Comparison of ENCODE assay signal across 8 mouse cellular contexts in the genomic region with DNA sequence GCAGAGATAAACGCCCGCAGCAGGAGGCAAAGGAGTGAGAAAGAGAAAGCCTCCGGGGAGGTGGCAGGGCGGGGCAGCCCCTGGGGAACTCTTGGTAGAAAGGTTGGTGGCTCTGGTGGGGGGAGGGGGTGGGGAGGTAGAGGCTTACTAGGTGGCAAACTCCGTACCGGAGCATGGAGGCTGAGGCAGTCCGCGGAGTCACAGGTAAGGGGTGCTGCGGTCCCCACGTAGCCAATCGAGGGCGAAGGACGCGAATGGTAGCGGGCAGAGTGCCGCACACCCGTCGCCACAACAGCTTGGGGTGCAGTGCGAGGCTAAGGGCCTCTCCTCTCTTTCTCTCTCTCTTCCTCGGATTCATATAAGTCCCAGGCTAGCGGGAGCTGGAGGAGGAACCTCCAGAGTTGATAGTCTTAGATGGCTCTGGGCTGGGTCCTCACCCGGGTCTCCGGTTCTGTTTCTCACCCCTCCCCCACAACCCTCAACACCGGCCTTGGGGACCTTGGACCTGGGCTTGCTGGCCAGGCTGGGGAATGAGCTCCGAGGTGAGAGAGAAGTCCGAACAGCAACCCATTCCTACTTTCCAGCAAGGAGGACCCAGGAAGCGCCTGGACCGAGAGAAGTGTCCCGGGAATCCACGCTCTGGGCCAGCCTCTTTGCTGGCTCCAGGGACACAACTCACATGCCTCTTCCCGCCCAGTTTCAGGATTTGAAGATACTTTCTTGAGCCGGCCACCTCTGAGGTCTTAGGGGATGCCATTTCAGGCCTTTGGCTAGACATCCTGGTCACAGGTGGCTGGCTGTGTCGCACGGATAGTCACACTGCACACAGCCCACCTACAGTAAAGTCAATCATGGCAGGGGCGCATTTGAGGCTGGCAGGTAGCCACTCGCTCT. TPM values are rescaled to one million over a fixed set of nuclear protein-coding genes. Genes with fewer than 3 reads are reported as not detected.
DNase-seq lines count a peak whose midpoint lies in the region; ATAC-seq and TF ChIP-seq lines count a peak whose summit lies in the region.

No protein-coding gene starts in this region.

- no peak for ATAC-seq in forebrain, postnatal 0 days
- ATAC-seq in midbrain, embryonic 13.5 days = no peak

- H3K27ac ChIP-seq in ES-Bruce4 (ENCODE audit: insufficient read depth, low read length) = peak overlapping the region; percentile 52
- no peak overlapping the region for H3K27ac ChIP-seq in forebrain, postnatal 0 days (ENCODE audit: low read depth, low read length)
- H3K27ac ChIP-seq in midbrain, embryonic 13.5 days = no peak overlapping the region

- TF ChIP-seq CTCF in ES-Bruce4 (IDR thresholded peaks at IDR 0.05; ENCODE audit: low read depth, low read length) = no peak
- no peak for TF ChIP-seq CTCF in forebrain, postnatal 0 days (IDR thresholded peaks at IDR 0.05; ENCODE audit: low read depth)

- DNase-seq in adrenal gland, postnatal 10 days = peak; percentile 30
- no peak for DNase-seq in adrenal gland, postnatal 4 days (ENCODE audit: low spot score in 2 of 2)
- DNase-seq in forebrain, postnatal 0 days = no peak
- DNase-seq in kidney, postnatal 4 days = peak; percentile 36 to 58
- DNase-seq in thymus, postnatal 25 days = peak; percentile 79
- DNase-seq in adipocyte (ENCODE audit: low spot score) = no peak

- H3K4me1 ChIP-seq in ES-Bruce4 (ENCODE audit: control insufficient read depth, insufficient read depth, low read length) = peaks cover 3% of the 10 kb centered on the region
- H3K4me1 ChIP-seq in forebrain, postnatal 0 days (ENCODE audit: insufficient read depth) = peaks cover 7% of the 10 kb centered on the region; the same call in 1 of the 2 replicates
- H3K4me1 ChIP-seq in midbrain, embryonic 13.5 days (replicated peaks) = peaks cover 15% of the 10 kb centered on the region

- peak overlapping the region; percentile 55 for H3K4me2 ChIP-seq in forebrain, postnatal 0 days (ENCODE audit: low read depth)
- H3K4me2 ChIP-seq in midbrain, embryonic 13.5 days (replicated peaks) = peak overlapping the region; percentile 57

- no peaks in the 10 kb centered on the region for H3K36me3 ChIP-seq in ES-Bruce4 (ENCODE audit: control insufficient read depth, insufficient read depth, low read length, poor library complexity, severe bottlenecking)
- H3K36me3 ChIP-seq in forebrain, postnatal 0 days (ENCODE audit: insufficient read depth) = no peaks in the 10 kb centered on the region
- H3K36me3 ChIP-seq in midbrain, embryonic 13.5 days = no peaks in the 10 kb centered on the region

- no peaks in the 10 kb centered on the region for H3K9me3 ChIP-seq in ES-Bruce4 (replicated peaks; ENCODE audit: control insufficient read depth, insufficient read depth, low read length, poor library complexity, severe bottlenecking)
- H3K9me3 ChIP-seq in forebrain, postnatal 0 days (ENCODE audit: low read length) = no peaks in the 10 kb centered on the region
- H3K9me3 ChIP-seq in midbrain, embryonic 13.5 days = no peaks in the 10 kb centered on the region

- H3K27me3 ChIP-seq in ES-Bruce4 (ENCODE audit: control insufficient read depth, insufficient read depth, low read length, poor library complexity, severe bottlenecking) = no peaks in the 10 kb centered on the region
- no peaks in the 10 kb centered on the region; the same call in none of the 2 replicates for H3K27me3 ChIP-seq in forebrain, postnatal 0 days (ENCODE audit: insufficient read depth, low read length)
- H3K27me3 ChIP-seq in midbrain, embryonic 13.5 days = peaks cover 22% of the 10 kb centered on the region

- 7% methylated on average over 36 of the region's 36 CpGs for WGBS in forebrain, postnatal 0 days
- 5% methylated on average over 36 of the region's 36 CpGs for WGBS in midbrain, embryonic 13.5 days

- peak; percentile 72 for TF ChIP-seq EP300 in ES-Bruce4 (IDR thresholded peaks at IDR 0.05; ENCODE audit: insufficient read depth, low read depth, low read length)

- H3K4me3 ChIP-seq in ES-Bruce4 (ENCODE audit: low read depth, low read length) = peak overlapping the region; percentile 66
- H3K4me3 ChIP-seq in forebrain, postnatal 0 days (ENCODE audit: low read depth, low read length) = peak overlapping the region; percentile 16
- peak overlapping the region; percentile 25 for H3K4me3 ChIP-seq in midbrain, embryonic 13.5 days (replicated peaks)

- TF ChIP-seq POLR2A in ES-Bruce4 (IDR thresholded peaks at IDR 0.05; ENCODE audit: insufficient read depth, low read length) = no peak

- peak overlapping the region; percentile 45 for H3K9ac ChIP-seq in ES-Bruce4 (ENCODE audit: low read depth, poor library complexity, severe bottlenecking)
- no peak overlapping the region for H3K9ac ChIP-seq in forebrain, postnatal 0 days
- peak overlapping the region; percentile 36; the same call in 1 of the 2 replicates for H3K9ac ChIP-seq in midbrain, embryonic 13.5 days (replicated peaks)

RNA-seq across cellular contexts. Expression of gene Fam169b, which starts 2.4 kb away (rescaled TPM):
- total RNA-seq in adrenal gland, postnatal 10 days (2021) = 1 to 10 TPM; 1.9 to 2.0 TPM
- total RNA-seq in adrenal gland, postnatal 4 days (2021) = 1 to 10 TPM in 1 of 2 experiments, under 1 TPM in 1; 0.22 to 1.1 TPM
- 7.5 and 7.8 TPM in 2 replicates for polyA plus RNA-seq in ES-Bruce4 (2011; ENCODE audit: insufficient read depth, insufficient read length, low read depth, missing spikeins)
- 0.08 and 0.14 TPM in 2 replicates for total RNA-seq in forebrain, postnatal 0 days (2014; rRNA removed)
- 0.08 and 0.12 TPM in 2 replicates for polyA plus RNA-seq in forebrain, postnatal 0 days (2015; fragmentation: Nextera tagmentation; extraction: Ambion mirVana)
- polyA plus RNA-seq in midbrain, embryonic 13.5 days (2015; fragmentation: Nextera tagmentation; extraction: Ambion mirVana) = 0.09 TPM in 1 of 2 replicates, not detected in the other

RNA-seq across cellular contexts. Expression of gene Pgpep1l, which starts 12.1 kb away (rescaled TPM):
- 1 to 10 TPM in 1 of 2 experiments, under 1 TPM in 1; 0.48 to 1.2 TPM for total RNA-seq in adrenal gland, postnatal 10 days (2021)
- total RNA-seq in adrenal gland, postnatal 4 days (2021) = under 1 TPM in 1 of 2 experiments, not detected in 1; 0.65 TPM
- polyA plus RNA-seq in ES-Bruce4 (2011; ENCODE audit: insufficient read depth, insufficient read length, low read depth, missing spikeins) = 3.4 and 3.5 TPM in 2 replicates
- total RNA-seq in forebrain, postnatal 0 days (2014; rRNA removed) = 1.0 and 1.1 TPM in 2 replicates
- not detected in 2 replicates for polyA plus RNA-seq in forebrain, postnatal 0 days (2015; fragmentation: Nextera tagmentation; extraction: Ambion mirVana)
- polyA plus RNA-seq in midbrain, embryonic 13.5 days (2015; fragmentation: Nextera tagmentation; extraction: Ambion mirVana) = not detected in 2 replicates

Comparison
In these comparisons a context has a peak if more than half of its experiments do, and no peak if none do; other contexts are left out.
1. DNase-seq: peak in adrenal gland, postnatal 10 days (single experiment), kidney, postnatal 4 days (2 of 2) and thymus, postnatal 25 days (single experiment); none in adrenal gland, postnatal 4 days (0 of 2), forebrain, postnatal 0 days (single experiment) and adipocyte (single experiment).
2. H3K4me3 ChIP-seq: peak in every context shown above with its lines; median percentile 66 in ES-Bruce4; 25 in midbrain, embryonic 13.5 days; 16 in forebrain, postnatal 0 days.